Mouse (Mus musculus): ENCODE data around the gene Hdac9. TPM values are rescaled to one million over a fixed set of nuclear protein-coding genes. Genes with fewer than 3 reads are reported as not detected.

Hdac9 gene
- polyA plus RNA-seq, 1 experiment from 2014 or later, result 9.8 TPM

DNA sequence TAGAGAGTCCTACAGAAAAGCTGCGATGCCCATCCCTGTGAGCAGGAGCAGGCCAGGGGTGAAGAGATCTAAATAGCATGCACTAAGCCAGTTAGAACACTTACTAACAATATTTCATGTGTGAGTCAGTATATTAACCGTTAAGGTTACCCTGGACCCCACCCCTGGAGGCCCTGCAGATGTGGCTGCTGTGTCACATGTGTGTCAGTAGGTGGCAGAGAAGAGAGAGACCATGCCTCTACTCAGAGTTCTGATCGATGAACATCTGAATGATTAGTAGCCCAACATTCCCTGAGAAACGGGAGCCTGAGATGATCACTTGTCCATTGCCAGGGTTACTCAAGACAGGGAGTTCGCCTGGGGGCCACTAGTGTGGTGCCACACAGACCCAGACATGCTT is 22.0 kb downstream of the Hdac9 start:
- Histone ChIP-seq H3K4me3 (ENCODE audit: low read depth, low read length) (no peak overlapping the region), H3K27ac (replicated peaks; ENCODE audit: low read depth, low read length) (no peak overlapping the region), H3K9ac (ENCODE audit: low read depth, low read length) (no peak overlapping the region), H3K4me1 (ENCODE audit: control insufficient read depth, insufficient read depth, low read length) (no peaks in the 10 kb centered on the region), H3K4me2 (ENCODE audit: low read depth, low read length) (no peak overlapping the region), H3K27me3 (replicated peaks; ENCODE audit: control insufficient read depth, insufficient read depth, low read length) (no peaks in the 10 kb centered on the region), H3K9me3 (ENCODE audit: control insufficient read depth, low read length) (no peaks in the 10 kb centered on the region), H3K36me3 (ENCODE audit: control insufficient read depth, insufficient read depth, low read length) (no peaks in the 10 kb centered on the region)
- ATAC-seq (ENCODE audit: low read depth) (no peak), DNase-seq (ENCODE audit: low spot score) (no peak)
- 71% methylated on average over 5 of the region's 5 CpGs for WGBS

DNA sequence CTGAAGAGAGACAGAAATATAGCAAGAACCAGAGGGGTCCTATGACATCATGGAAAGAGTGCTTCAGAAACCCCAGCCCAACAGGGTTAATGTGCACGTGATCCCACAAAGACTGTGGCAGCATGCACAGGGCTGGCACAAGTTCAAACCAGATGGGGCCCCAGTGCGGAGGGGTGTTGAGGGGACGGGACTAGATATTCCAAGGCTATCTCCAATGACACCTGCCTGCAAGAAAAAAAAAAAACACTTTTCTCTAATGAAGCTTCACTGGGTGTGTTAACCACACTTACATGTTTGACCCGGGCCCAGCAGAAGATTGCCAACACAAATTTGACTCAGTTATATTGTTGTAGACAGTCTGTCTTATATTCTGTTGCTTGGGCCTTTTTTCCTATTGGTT is 28.2 kb downstream of the Hdac9 start:
- H3K27me3 ChIP-seq (replicated peaks; ENCODE audit: control insufficient read depth, insufficient read depth, low read length), result no peaks in the 10 kb centered on the region
- H3K9me3 ChIP-seq (ENCODE audit: control insufficient read depth, low read length), result 0 out of 2 replicates have a peak, but pooled peaks cover 3% of the 10 kb centered on the region
- no peaks in the 10 kb centered on the region for H3K4me1 ChIP-seq (ENCODE audit: control insufficient read depth, insufficient read depth, low read length)
- H3K9ac ChIP-seq (ENCODE audit: low read depth, low read length), result no peak overlapping the region
- DNase-seq (ENCODE audit: low spot score) (no peak), ATAC-seq (ENCODE audit: low read depth) (no peak)
- no peak overlapping the region for H3K27ac ChIP-seq (replicated peaks; ENCODE audit: low read depth, low read length)
- no peaks in the 10 kb centered on the region for H3K36me3 ChIP-seq (ENCODE audit: control insufficient read depth, insufficient read depth, low read length)
- no peak overlapping the region for H3K4me3 ChIP-seq (ENCODE audit: low read depth, low read length)
- WGBS, result 83% methylated on average over 4 of the region's 4 CpGs
- no peak overlapping the region for H3K4me2 ChIP-seq (ENCODE audit: low read depth, low read length)

DNA sequence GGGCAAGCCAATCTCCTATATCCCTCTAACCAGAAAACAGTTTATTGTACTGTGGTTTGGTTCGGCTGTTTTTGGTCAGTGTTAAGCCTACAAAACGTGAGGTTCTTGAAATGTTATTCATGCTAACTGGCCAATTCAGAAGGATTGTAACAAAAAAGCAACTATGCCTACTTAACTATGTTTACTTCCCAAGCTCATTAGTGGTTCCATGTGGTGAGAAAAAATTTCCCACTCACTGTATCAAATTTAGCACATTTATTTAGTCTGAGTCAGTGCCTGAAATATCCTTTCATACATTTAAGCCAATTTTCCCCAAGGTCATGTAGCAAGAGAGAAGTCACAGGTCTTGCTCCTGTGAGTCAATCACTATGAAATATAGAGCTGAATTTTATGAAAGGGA is 42.0 kb downstream of the Hdac9 start:
- no peaks in the 10 kb centered on the region for H3K4me1 ChIP-seq (ENCODE audit: control insufficient read depth, insufficient read depth, low read length)
- H3K9me3 ChIP-seq (ENCODE audit: control insufficient read depth, low read length), result no peaks in the 10 kb centered on the region
- DNase-seq (ENCODE audit: low spot score) (no peak), ATAC-seq (ENCODE audit: low read depth) (no peak)
- H3K4me2 ChIP-seq (ENCODE audit: low read depth, low read length), result no peak overlapping the region
- no peaks in the 10 kb centered on the region for H3K27me3 ChIP-seq (replicated peaks; ENCODE audit: control insufficient read depth, insufficient read depth, low read length)
- H3K4me3 ChIP-seq (ENCODE audit: low read depth, low read length), result no peak overlapping the region
- no peaks in the 10 kb centered on the region for H3K36me3 ChIP-seq (ENCODE audit: control insufficient read depth, insufficient read depth, low read length)
- H3K9ac ChIP-seq (ENCODE audit: low read depth, low read length), result no peak overlapping the region
- 50% methylated on average over 2 of the region's 2 CpGs for WGBS
- no peak overlapping the region for H3K27ac ChIP-seq (replicated peaks; ENCODE audit: low read depth, low read length)

DNA sequence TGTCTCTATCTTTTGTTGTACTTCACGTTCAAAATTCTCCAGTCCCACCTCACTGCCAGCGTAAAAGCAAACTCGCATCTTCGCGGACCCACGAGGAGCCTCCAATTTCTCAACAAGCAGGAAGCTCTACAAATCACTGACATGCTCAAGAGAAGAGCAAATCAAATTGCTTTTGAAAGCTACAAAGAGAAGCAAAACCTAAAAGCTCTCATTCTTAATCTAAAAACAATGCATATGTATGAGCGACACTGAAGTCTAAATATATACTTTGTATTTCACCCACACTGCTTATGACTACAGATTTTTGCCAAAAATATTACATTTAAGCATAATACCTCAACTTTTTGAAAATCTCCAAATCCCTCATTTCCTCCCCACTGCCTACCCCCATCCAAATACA is 45.9 kb downstream of the Hdac9 start:
- Histone ChIP-seq H3K27ac (replicated peaks; ENCODE audit: low read depth, low read length) (no peak overlapping the region), H3K4me3 (ENCODE audit: low read depth, low read length) (no peak overlapping the region), H3K27me3 (replicated peaks; ENCODE audit: control insufficient read depth, insufficient read depth, low read length) (no peaks in the 10 kb centered on the region), H3K4me1 (ENCODE audit: control insufficient read depth, insufficient read depth, low read length) (no peaks in the 10 kb centered on the region), H3K9ac (ENCODE audit: low read depth, low read length) (no peak overlapping the region), H3K4me2 (ENCODE audit: low read depth, low read length) (no peak overlapping the region), H3K9me3 (ENCODE audit: control insufficient read depth, low read length) (no peaks in the 10 kb centered on the region), H3K36me3 (ENCODE audit: control insufficient read depth, insufficient read depth, low read length) (no peaks in the 10 kb centered on the region)
- ATAC-seq (ENCODE audit: low read depth), result no peak
- no peak for DNase-seq (ENCODE audit: low spot score)
- 70% methylated on average over 7 of the region's 7 CpGs for WGBS

DNA sequence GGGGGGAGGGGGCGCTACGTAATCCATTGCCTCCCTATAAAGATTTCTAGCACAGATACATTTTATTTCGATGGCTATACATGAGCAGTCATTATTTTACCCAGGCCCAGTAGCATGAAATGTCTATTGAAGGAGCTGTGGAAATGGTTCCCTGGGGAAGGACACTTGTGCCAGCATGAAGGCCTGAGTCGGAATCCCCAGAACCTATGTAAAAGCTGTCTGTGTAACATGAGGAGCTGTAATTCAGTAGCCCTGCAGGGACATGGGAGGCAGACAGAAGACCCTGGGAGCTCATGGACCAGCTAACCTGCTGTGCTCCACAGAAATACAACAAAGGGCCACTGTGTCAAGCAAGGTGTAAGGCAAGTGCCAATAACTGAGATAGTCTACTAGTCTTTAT is 75.7 kb downstream of the Hdac9 start:
- Histone ChIP-seq H3K9me3 (ENCODE audit: control insufficient read depth, low read length) (no peaks in the 10 kb centered on the region), H3K4me2 (ENCODE audit: low read depth, low read length) (no peak overlapping the region), H3K27me3 (replicated peaks; ENCODE audit: control insufficient read depth, insufficient read depth, low read length) (no peaks in the 10 kb centered on the region), H3K4me1 (ENCODE audit: control insufficient read depth, insufficient read depth, low read length) (no peaks in the 10 kb centered on the region), H3K9ac (ENCODE audit: low read depth, low read length) (no peak overlapping the region), H3K4me3 (ENCODE audit: low read depth, low read length) (no peak overlapping the region), H3K36me3 (ENCODE audit: control insufficient read depth, insufficient read depth, low read length) (no peaks in the 10 kb centered on the region), H3K27ac (replicated peaks; ENCODE audit: low read depth, low read length) (no peak overlapping the region)
- DNase-seq (ENCODE audit: low spot score) (no peak), ATAC-seq (ENCODE audit: low read depth) (no peak)
- 81% methylated on average over 4 of the region's 4 CpGs for WGBS

DNA sequence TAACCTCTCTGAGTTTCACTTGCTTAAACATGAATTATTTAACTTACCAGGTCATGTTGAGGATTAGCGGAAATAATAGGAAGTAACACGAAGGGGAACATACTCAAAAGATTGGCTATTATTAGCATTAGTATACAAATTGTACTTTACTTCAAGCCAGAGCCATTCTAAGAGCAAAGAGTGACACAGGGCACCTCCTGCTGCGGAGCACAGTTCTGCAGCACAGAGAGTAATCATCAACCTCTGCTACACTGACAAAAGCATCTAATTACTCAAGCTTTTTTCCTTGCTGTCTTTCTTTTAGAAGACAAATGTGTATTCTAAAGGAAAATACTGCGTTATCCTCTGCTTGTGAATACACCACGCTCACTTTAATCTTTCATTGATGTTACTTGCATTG is 79.6 kb downstream of the Hdac9 start:
- no peaks in the 10 kb centered on the region for H3K27me3 ChIP-seq (replicated peaks; ENCODE audit: control insufficient read depth, insufficient read depth, low read length)
- H3K4me1 ChIP-seq (ENCODE audit: control insufficient read depth, insufficient read depth, low read length), result no peaks in the 10 kb centered on the region
- no peak for DNase-seq (ENCODE audit: low spot score)
- no peaks in the 10 kb centered on the region for H3K36me3 ChIP-seq (ENCODE audit: control insufficient read depth, insufficient read depth, low read length)
- no peak overlapping the region for H3K4me3 ChIP-seq (ENCODE audit: low read depth, low read length)
- no peak overlapping the region for H3K4me2 ChIP-seq (ENCODE audit: low read depth, low read length)
- ATAC-seq (ENCODE audit: low read depth), result no peak
- H3K9ac ChIP-seq (ENCODE audit: low read depth, low read length), result no peak overlapping the region
- WGBS, result 64% methylated on average over 5 of the region's 5 CpGs
- H3K27ac ChIP-seq (replicated peaks; ENCODE audit: low read depth, low read length), result no peak overlapping the region
- no peaks in the 10 kb centered on the region for H3K9me3 ChIP-seq (ENCODE audit: control insufficient read depth, low read length)

DNA sequence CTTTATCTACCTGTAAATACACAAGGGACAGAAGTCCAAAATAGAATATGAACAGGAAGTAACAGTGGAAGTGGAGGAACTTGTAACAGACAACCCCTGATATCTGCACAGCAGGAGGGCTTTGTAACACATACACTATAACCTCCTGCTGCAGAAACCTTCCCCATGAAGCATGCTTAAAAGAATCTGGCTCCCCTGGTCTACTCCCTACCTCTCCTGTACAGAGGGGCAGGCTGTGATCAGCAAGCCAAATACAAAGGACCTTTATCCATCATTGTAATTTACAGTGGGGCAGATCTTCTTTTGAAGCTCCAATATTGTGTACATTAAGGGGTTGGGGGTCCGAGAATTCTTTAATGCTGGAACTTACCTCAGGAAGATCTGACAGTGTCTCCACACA is 80.0 kb downstream of the Hdac9 start:
- no peak overlapping the region for H3K4me3 ChIP-seq (ENCODE audit: low read depth, low read length)
- no peak overlapping the region for H3K4me2 ChIP-seq (ENCODE audit: low read depth, low read length)
- H3K9ac ChIP-seq (ENCODE audit: low read depth, low read length), result no peak overlapping the region
- H3K36me3 ChIP-seq (ENCODE audit: control insufficient read depth, insufficient read depth, low read length), result no peaks in the 10 kb centered on the region
- H3K27me3 ChIP-seq (replicated peaks; ENCODE audit: control insufficient read depth, insufficient read depth, low read length), result no peaks in the 10 kb centered on the region
- WGBS, result 72% methylated on average over 1 of the region's 1 CpGs
- DNase-seq (ENCODE audit: low spot score) (no peak), ATAC-seq (ENCODE audit: low read depth) (no peak)
- H3K9me3 ChIP-seq (ENCODE audit: control insufficient read depth, low read length), result no peaks in the 10 kb centered on the region
- H3K27ac ChIP-seq (replicated peaks; ENCODE audit: low read depth, low read length), result no peak overlapping the region
- H3K4me1 ChIP-seq (ENCODE audit: control insufficient read depth, insufficient read depth, low read length), result no peaks in the 10 kb centered on the region

DNA sequence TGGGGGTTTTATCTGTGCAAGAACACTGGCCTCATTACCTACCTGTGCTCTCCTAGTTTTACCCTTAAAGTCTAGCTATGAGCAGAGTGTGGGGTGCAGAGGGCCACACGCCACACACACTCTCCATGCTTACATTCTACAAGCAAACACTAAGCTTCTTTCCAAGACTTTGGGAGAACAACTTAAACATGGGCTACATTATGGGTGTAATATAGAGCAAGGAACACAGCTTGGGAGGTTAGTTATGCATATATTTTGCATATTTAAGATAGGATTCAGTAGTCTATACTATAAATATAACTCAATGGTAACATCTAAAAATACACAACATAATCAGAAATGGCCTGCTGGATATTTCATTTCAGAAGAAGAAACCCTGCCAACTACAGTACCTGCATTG is 80.8 kb downstream of the Hdac9 start:
- Histone ChIP-seq H3K27me3 (replicated peaks; ENCODE audit: control insufficient read depth, insufficient read depth, low read length) (no peaks in the 10 kb centered on the region), H3K9me3 (ENCODE audit: control insufficient read depth, low read length) (no peaks in the 10 kb centered on the region), H3K27ac (replicated peaks; ENCODE audit: low read depth, low read length) (no peak overlapping the region), H3K36me3 (ENCODE audit: control insufficient read depth, insufficient read depth, low read length) (no peaks in the 10 kb centered on the region), H3K9ac (ENCODE audit: low read depth, low read length) (no peak overlapping the region), H3K4me3 (ENCODE audit: low read depth, low read length) (no peak overlapping the region), H3K4me2 (ENCODE audit: low read depth, low read length) (no peak overlapping the region), H3K4me1 (ENCODE audit: control insufficient read depth, insufficient read depth, low read length) (no peaks in the 10 kb centered on the region)
- ATAC-seq (ENCODE audit: low read depth) (no peak), DNase-seq (ENCODE audit: low spot score) (no peak)
- 95% methylated on average over 1 of the region's 1 CpGs for WGBS

DNA sequence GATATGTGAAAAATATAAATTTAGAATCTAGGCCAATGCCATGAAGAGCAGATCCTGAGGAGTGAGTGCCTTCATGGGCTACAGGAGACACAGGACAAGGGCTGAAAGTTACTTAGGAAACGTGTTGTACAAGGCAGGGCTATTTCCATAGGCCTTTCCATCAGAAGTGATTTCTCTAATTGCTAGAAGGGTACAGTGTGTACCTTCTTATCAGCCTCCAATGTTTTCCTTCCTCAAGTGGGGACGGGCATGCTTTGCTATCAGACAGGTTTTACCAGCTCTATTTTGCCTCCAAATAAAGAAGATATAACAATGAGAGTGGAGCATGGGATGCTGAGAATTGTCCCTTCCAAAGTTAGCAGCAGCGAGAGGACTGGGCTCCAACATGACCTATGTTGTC is 81.4 kb downstream of the Hdac9 start:
- no peak overlapping the region for H3K27ac ChIP-seq (replicated peaks; ENCODE audit: low read depth, low read length)
- no peak overlapping the region for H3K4me2 ChIP-seq (ENCODE audit: low read depth, low read length)
- no peak for ATAC-seq (ENCODE audit: low read depth)
- H3K9ac ChIP-seq (ENCODE audit: low read depth, low read length), result no peak overlapping the region
- H3K36me3 ChIP-seq (ENCODE audit: control insufficient read depth, insufficient read depth, low read length), result no peaks in the 10 kb centered on the region
- WGBS, result 77% methylated on average over 3 of the region's 3 CpGs
- no peaks in the 10 kb centered on the region for H3K4me1 ChIP-seq (ENCODE audit: control insufficient read depth, insufficient read depth, low read length)
- H3K4me3 ChIP-seq (ENCODE audit: low read depth, low read length), result no peak overlapping the region
- H3K9me3 ChIP-seq (ENCODE audit: control insufficient read depth, low read length), result no peaks in the 10 kb centered on the region
- DNase-seq (ENCODE audit: low spot score), result no peak
- H3K27me3 ChIP-seq (replicated peaks; ENCODE audit: control insufficient read depth, insufficient read depth, low read length), result no peaks in the 10 kb centered on the region

Data from embryonic facial prominence, embryonic 14.5 days (tissue).